Mouse (Mus musculus): ENCODE measurements around the gene Tango2. TPM values are rescaled to one million over a fixed set of nuclear protein-coding genes. Genes with fewer than 3 reads are reported as not detected.

Tango2 gene
- total RNA-seq, 2 experiments from 2014 or later = 158 to 165 TPM

- intact Hi-C loops (cut with DNase I) = no loop called here
Observed at GRCm38 (mm10) chr16:18384659-18385058, 36.8 kb upstream of the Tango2 start.

GRCm38 (mm10) chr16:18384211-18384610 is 36.3 kb upstream of the Tango2 start:
- DNase-seq (ENCODE audit: low spot score in 2 of 2) = no peak
- intact Hi-C loops (cut with DNase I) = no loop called here

More at GRCm38 (mm10) chr16:18384659-18385058, 36.8 kb upstream of the Tango2 start:
- no peak for DNase-seq (ENCODE audit: low spot score in 2 of 2)

- intact Hi-C loops (cut with DNase I) = no loop called here
- DNase-seq (ENCODE audit: low spot score in 2 of 2) = no peak
Observed at GRCm38 (mm10) chr16:18383756-18384155, 35.9 kb upstream of the Tango2 start.

DNA sequence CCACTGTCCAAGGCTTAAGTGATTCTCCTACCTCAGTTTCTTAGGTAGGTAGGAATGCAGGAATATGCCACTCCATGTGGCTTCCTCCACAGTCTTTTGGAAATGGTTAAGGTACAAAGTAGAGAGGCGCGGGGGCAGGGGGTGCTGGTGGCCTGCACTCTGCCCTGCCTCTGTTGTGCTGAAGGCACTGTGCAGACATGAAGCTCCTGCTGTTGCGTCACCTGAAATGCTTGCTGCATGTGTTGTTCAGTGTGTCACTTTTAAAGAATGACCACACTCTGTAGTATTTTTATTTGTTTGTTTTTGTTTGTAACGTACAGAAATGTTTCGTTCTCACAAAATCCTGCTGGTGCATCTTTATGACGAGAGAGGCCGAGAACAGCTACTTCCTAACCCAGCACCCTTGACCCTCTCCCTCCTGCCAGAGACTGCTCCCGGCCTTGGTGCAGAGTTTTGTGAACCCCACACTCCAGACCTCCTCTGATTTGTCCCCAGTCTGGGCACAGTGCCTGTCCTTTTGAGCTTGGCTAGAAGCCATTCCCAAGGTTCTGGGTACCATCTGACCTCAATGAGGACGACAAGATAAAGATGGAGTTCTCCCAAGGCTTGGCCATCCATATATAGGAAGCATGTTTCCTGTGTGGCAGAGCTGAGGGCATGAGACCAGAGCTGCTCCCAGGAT is 35.3 kb upstream of the Tango2 start:
- DNase-seq (ENCODE audit: low spot score in 2 of 2) = no peak
- intact Hi-C loops (cut with DNase I) = no loop called here

GRCm38 (mm10) chr16:18381621-18382258 is 33.8 kb upstream of the Tango2 start:
- DNase-seq (ENCODE audit: low spot score in 2 of 2) = no peak
- intact Hi-C loops (cut with DNase I) = no loop called here

DNA sequence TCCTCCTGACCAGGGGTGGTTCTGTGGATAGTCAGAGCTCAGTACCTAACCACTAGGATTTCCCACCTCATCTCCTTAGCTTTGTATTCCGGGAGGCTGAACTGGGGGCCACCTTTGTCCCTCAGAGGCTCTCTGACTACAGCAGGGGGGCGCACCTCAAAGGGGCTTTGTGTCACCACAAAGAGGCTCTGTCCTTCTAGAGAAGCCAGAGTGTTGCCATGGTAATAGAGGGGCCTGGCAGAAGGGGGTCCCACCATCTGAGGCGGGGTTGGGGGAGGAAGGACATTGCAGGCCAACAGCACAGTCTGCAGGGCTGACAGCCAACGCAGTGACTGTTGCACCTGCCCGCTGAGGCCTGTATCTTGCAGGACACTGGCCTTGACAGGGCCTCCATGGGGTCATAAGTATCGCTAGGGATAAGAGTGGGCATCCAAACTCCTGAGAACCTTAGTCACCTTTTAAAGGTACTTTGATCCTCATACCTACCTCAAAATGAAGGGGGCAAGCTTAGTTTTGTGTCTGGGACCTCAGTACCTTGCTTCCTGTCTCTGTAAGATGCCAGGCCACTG is 32.7 kb upstream of the Tango2 start:
- no peak for DNase-seq (ENCODE audit: low spot score in 2 of 2)
- intact Hi-C loops (cut with DNase I) = no loop called here

DNA sequence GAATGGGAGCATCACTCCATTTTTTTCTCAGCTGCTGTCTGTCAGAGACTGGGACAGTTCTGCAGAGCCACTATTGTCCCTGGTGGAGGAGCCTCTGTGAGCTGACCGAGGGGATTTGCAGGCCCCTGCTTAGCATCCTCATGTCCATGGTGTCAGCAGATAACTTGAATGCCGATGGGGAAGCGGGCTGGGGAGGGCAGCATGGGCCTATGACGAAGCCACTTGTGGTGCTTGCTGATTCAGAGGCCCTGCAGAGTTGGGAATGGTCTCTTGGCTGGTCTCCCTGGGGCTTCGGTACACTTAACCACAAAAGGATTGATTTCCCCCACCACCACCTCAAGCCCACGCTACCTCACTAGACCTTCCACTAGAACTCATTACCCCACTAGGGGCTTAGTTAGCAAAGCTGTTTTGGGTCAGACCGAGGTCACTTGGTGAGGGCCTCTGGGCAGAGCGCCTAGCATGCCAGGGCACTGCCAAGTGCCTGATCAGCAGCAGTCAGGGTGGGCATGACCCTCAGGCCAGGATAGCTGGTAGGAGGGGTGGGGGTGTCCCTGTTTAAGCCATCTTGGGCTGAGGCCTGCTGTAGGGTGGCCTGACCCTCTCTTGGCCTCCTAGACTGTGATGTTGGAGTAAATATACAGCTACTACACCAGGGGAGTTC is 31.6 kb upstream of the Tango2 start:
- DNase-seq (ENCODE audit: low spot score in 2 of 2) = no peak
- intact Hi-C loops (cut with DNase I) = no loop called here

GRCm38 (mm10) chr16:18378489-18378888 is 30.6 kb upstream of the Tango2 start:
- no peak for DNase-seq (ENCODE audit: low spot score in 2 of 2)
- intact Hi-C loops (cut with DNase I) = no loop called here

DNA sequence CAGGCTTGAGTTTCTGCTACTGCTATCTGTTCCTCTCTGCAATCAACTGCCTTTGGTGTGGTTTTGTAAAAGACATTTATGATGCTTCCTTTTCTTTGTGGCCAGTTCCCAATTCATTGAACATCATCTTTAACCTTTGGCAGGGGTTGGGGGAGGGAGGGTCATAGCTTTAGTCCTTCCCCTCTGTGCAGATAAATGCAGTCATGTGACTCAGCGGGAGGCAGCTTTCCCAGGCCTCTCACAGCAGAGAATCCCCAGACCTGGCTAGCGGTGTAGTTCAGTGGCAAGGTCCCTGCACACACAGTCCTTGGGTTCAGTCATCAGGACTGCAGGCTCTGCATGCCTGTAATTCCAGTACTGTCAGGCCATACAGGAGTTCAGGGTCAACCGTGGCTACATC is 29.3 kb upstream of the Tango2 start:
- intact Hi-C loops (cut with DNase I) = no loop called here
- no peak for DNase-seq (ENCODE audit: low spot score in 2 of 2)

- no peak for DNase-seq (ENCODE audit: low spot score in 2 of 2)
- intact Hi-C loops (cut with DNase I) = no loop called here
Observed at GRCm38 (mm10) chr16:18376297-18376954, 28.5 kb upstream of the Tango2 start.

- intact Hi-C loops (cut with DNase I) = no loop called here
- no peak for DNase-seq (ENCODE audit: low spot score in 2 of 2)
Observed at GRCm38 (mm10) chr16:18373632-18374031, 25.7 kb upstream of the Tango2 start.

GRCm38 (mm10) chr16:18370197-18370596 is 22.3 kb upstream of the Tango2 start:
- intact Hi-C loops (cut with DNase I) = no loop called here

GRCm38 (mm10) chr16:18366849-18367248 is 18.9 kb upstream of the Tango2 start:
- no peak for DNase-seq (ENCODE audit: low spot score in 2 of 2)
- intact Hi-C loops (cut with DNase I) = no loop called here

More at GRCm38 (mm10) chr16:18370197-18370596, 22.3 kb upstream of the Tango2 start:
- no peak for DNase-seq (ENCODE audit: low spot score in 2 of 2)

DNA sequence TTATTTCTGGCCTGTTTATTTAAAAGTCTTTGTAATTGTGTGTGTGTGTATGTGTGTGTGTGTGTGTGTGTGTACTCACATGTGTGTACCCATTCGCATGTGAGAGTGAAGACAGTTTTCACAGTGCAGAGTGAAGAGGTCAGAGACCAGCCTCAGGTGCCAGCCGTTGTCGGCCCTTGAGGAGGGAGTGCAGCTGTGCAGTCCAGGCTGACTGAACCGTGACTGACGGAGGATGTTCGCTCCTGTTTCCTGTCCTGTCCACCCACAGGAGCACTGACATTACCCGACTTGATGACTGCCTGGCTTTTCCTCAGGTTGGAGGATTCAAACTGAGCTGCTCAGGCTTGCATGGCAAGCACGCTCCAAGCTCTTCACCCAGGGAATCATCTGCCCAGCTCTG is 15.0 kb upstream of the Tango2 start:
- DNase-seq (ENCODE audit: low spot score in 2 of 2) = no peak
- intact Hi-C loops (cut with DNase I) = no loop called here

DNA sequence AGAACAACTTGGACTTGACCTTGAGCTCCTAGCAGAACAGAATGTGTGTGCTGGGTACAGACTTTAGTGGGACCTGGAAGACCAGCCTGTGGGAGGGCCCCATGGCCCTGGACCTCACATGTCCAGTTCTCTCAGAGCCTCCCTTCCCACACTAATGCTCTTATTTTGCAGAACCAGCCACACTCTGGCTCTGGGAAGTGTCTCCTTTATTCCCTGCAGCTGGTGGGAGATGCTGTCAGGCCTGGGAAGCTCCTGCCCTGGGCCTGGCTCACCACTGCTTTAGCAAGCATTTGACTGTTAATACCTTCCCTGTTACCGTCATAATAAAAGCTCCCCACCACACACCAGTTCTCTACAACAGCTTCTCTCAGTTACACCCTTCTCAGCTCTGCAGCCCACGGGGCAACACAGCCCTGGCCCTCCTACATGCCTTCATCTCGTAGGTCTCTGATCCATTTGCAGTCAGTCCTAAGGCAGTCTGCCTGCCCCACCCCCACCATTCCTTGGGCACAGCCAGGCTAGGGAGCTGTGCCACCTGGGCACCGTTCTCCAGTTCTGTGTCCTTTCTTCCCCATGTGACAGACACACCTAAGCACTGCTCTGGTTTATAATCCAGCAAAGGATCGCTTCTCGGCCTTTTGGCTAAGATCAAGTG is 12.4 kb upstream of the Tango2 start:
- intact Hi-C loops (cut with DNase I) = no loop called here
- no peak for DNase-seq (ENCODE audit: low spot score in 2 of 2)

GRCm38 (mm10) chr16:18357977-18358376 is 10.1 kb upstream of the Tango2 start:
- intact Hi-C loops (cut with DNase I) = no loop called here

DNA sequence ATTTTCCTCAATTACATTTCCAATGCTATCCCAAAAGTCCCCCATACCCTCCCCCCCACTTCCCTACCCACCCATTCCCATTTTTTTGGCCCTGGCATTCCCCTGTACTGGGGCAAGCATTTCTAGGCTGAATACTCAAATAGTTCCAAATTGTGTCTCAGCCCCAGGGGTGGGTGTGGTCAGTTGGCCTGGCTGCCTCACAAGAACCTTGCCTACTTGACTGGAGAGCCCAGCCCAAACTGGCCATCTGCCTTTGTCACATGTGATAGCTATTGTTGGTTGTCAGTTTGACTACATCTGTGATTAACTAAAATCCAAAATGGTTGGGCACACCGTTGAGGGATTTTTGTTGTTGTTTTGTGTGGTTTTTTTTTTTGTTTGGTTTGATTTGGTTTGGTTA is 9.1 kb upstream of the Tango2 start:
- no peak for DNase-seq (ENCODE audit: low spot score in 2 of 2)
- intact Hi-C loops (cut with DNase I) = no loop called here

More at GRCm38 (mm10) chr16:18357977-18358376, 10.1 kb upstream of the Tango2 start:
- no peak for DNase-seq (ENCODE audit: low spot score in 2 of 2)

- intact Hi-C loops (cut with DNase I) = no loop called here
- no peak for DNase-seq (ENCODE audit: low spot score in 2 of 2)
Observed at GRCm38 (mm10) chr16:18353106-18353505, 5.2 kb upstream of the Tango2 start.

- intact Hi-C loops (cut with DNase I) = no loop called here
Observed at GRCm38 (mm10) chr16:18351313-18352055, 3.6 kb upstream of the Tango2 start.

More at GRCm38 (mm10) chr16:18351313-18352055, 3.6 kb upstream of the Tango2 start:
- DNase-seq (ENCODE audit: low spot score in 2 of 2) = peak in 1 of 2 experiments; percentile 33
